Mouse (Mus musculus) midbrain, embryonic 11.5 days (tissue): ENCODE measurements around the gene Comp. TPM values are rescaled to one million over a fixed set of nuclear protein-coding genes. Genes with fewer than 3 reads are reported as not detected.

Experiments
- ATAC-seq: fragments of 200-750 bp; cut with Nextera tagmentation; 2 replicates; pipeline ENCODE4 v1.8.0; 2017; ENCODE audit warnings: moderate TSS enrichment, moderate library complexity; ENCODE audit not compliant: low FRiP score
- DNase-seq: peaks from one replicate; pipeline ENCODE4 v3.0.0; 2015; ENCODE audit warnings: low spot score; ENCODE audit errors: missing footprints
- H3K27ac ChIP-seq: fragments of 300-500 bp; sonication (generic); 2 replicates; pipeline ENCODE4 v1.5.1; 2014; ENCODE audit warnings: low read depth, low read length
- H3K27me3 ChIP-seq: fragments of 300-500 bp; sonication (generic); 2 replicates; pipeline ENCODE4 v1.6.1; 2014; ENCODE audit warnings: mild to moderate bottlenecking, low read length, moderate library complexity, mixed read lengths; ENCODE audit not compliant: control insufficient read depth, insufficient read depth
- H3K36me3 ChIP-seq: fragments of 300-500 bp; sonication (generic); 2 replicates; pipeline ENCODE4 v1.6.1; 2014; ENCODE audit warnings: mild to moderate bottlenecking, low read length, moderate library complexity, mixed read lengths; ENCODE audit not compliant: control insufficient read depth, insufficient read depth
- H3K4me1 ChIP-seq: fragments of 300-500 bp; sonication (generic); 2 replicates; pipeline ENCODE4 v1.6.1; 2014; ENCODE audit warnings: low read length; ENCODE audit not compliant: control insufficient read depth, insufficient read depth
- H3K4me2 ChIP-seq: fragments of 300-500 bp; sonication (generic); 2 replicates; pipeline ENCODE4 v1.6.1; 2014; ENCODE audit warnings: mild to moderate bottlenecking, moderate library complexity
- H3K4me3 ChIP-seq: fragments of 300-500 bp; sonication (generic); 2 replicates; pipeline ENCODE4 v1.5.1; 2014; ENCODE audit warnings: low read depth, low read length
- H3K9ac ChIP-seq: fragments of 300-500 bp; sonication (generic); 2 replicates; pipeline ENCODE4 v1.6.1; 2014; ENCODE audit warnings: low read length
- H3K9me3 ChIP-seq: fragments of 300-500 bp; sonication (generic); 2 replicates; pipeline ENCODE4 v1.6.1; 2016; ENCODE audit warnings: low read length; ENCODE audit not compliant: control insufficient read depth
- WGBS: fragments of 180-500 bp; shearing (Covaris S2); extraction: QIAGEN DNeasy Blood & Tissue Kit; methylation state at CpG from one replicate; pipeline ENCODE4 v1.1.7; 2014; 5-methylcytosine and 5-hydroxymethylcytosine counted together
- polyA plus RNA-seq: library from polyadenylated mRNA; unstranded; fragments of >200 nt; fragmentation: Nextera tagmentation; extraction: Ambion mirVana; gene quantifications from 2 replicates; pipeline ENCODE4 v1.2.1, GENCODE M21; 2014

Comp gene
- polyA plus RNA-seq, 1 experiment from 2014 or later: not detected

DNA sequence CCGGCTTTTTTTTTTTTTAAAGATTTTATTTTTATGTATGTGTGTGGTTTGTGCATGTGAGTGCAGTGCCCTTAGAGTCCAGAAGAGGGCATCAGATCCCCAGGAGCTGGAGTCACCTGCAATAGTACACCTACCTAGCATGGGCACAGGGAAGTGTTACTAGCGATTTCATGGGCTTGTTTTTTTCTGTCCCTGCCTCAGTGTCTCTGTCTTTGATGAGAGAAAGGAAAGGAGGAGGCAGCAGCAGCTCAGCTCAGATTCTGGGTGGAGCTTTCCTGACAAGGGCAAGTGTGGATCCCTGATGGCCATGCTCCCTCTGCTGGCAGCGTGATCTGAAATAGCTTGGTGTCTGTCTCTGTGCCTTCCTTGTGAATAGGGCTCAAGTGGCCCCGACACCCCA, 12.6 kb upstream of the Comp start:
- DNase-seq (no peak), ATAC-seq (no peak)
- Histone ChIP-seq H3K9ac (no peak overlapping the region), H3K9me3 (no peaks in the 10 kb centered on the region), H3K36me3 (no peaks in the 10 kb centered on the region), H3K27ac (no peak overlapping the region), H3K4me1 (no peaks in the 10 kb centered on the region), H3K4me2 (no peak overlapping the region), H3K4me3 (no peak overlapping the region), H3K27me3 (no peaks in the 10 kb centered on the region)
- 51% methylated on average over 4 of the region's 4 CpGs for WGBS

DNA sequence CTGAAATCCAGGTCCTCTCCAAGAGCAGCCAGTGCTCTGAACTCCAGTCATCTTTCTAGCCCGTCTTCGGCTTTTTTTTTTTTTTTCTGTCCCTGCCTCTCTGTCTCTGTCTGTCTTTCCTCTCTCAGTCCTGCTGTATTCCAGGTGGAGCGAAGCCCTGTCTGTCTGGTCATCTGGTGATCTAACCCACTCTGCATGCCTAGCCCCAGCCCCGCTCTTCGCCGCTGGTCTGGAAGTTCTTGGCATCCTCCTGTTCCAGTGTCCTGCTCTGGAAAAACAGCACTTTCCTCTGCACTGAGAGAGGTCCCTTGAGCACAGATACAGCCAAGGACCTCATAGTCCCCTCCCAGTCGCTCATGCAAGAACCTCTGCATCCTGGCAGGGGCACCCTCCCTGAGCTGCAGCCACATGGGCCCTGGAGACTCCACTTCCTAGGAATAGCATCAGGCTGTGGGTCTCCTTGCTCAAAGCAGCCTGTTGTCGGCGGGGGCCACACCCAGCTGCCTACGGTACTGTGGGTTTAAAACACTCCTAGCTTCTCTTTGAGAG, 11.8 kb upstream of the Comp start:
- Histone ChIP-seq H3K27me3 (no peaks in the 10 kb centered on the region), H3K9ac (no peak overlapping the region), H3K27ac (no peak overlapping the region), H3K4me1 (no peaks in the 10 kb centered on the region), H3K4me2 (no peak overlapping the region), H3K4me3 (no peak overlapping the region), H3K9me3 (no peaks in the 10 kb centered on the region), H3K36me3 (no peaks in the 10 kb centered on the region)
- WGBS: 80% methylated on average over 10 of the region's 10 CpGs
- DNase-seq (no peak), ATAC-seq (no peak)

DNA sequence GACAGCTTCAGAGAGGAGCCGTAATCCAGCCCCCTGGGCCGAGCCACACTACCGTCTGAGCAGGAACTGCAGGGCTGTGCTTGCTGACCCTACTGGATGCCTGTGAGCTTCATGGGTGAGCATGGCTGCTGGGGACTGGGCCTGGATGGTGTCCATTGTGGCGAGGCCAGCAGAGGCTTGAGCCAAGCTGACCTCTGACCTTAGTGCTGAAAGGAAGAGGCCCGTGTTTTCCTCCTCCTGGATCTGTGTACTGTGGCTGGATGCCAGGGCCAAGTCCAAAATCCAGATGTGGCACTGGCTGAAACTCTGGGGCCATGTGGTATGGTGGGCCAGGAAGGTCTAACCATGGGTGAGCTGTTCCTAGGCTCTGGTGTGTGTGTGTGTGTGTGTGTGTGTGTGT, 9.3 kb upstream of the Comp start:
- ATAC-seq (no peak), DNase-seq (no peak)
- no peak overlapping the region for H3K27ac ChIP-seq
- H3K27me3 ChIP-seq: no peaks in the 10 kb centered on the region
- no peak overlapping the region for H3K9ac ChIP-seq
- WGBS: 22% methylated on average over 5 of the region's 5 CpGs
- H3K36me3 ChIP-seq: no peaks in the 10 kb centered on the region
- no peak overlapping the region for H3K4me3 ChIP-seq
- H3K4me2 ChIP-seq: no peak overlapping the region
- H3K4me1 ChIP-seq: no peaks in the 10 kb centered on the region
- no peaks in the 10 kb centered on the region for H3K9me3 ChIP-seq

DNA sequence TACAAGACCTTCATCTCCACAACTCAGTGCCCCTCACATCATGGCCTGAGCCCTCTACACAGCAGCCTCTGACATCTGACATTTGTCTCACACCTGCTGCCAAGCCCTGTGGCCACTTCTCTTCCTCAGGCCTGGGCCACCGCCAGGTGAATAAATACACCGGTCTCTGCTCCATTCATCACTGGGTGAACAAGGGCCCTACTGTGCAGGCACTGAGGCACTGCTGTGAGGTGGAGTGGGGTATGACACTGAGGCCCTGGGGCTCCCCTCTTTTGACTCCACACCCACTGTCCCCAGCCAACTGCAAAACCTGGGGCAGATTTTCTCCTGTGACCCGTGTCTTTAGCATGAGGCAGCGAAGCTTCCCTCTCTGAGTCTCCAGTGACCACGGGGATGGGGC, 6.8 kb upstream of the Comp start:
- DNase-seq (no peak), ATAC-seq (no peak)
- H3K9ac ChIP-seq: no peak overlapping the region
- H3K36me3 ChIP-seq: no peaks in the 10 kb centered on the region
- no peak overlapping the region for H3K27ac ChIP-seq
- H3K4me1 ChIP-seq: no peaks in the 10 kb centered on the region
- WGBS: 67% methylated on average over 5 of the region's 5 CpGs
- H3K4me3 ChIP-seq: no peak overlapping the region
- no peaks in the 10 kb centered on the region for H3K9me3 ChIP-seq
- H3K4me2 ChIP-seq: no peak overlapping the region
- peaks cover 3% of the 10 kb centered on the region; the same call in 1 of the 2 replicates for H3K27me3 ChIP-seq

DNA sequence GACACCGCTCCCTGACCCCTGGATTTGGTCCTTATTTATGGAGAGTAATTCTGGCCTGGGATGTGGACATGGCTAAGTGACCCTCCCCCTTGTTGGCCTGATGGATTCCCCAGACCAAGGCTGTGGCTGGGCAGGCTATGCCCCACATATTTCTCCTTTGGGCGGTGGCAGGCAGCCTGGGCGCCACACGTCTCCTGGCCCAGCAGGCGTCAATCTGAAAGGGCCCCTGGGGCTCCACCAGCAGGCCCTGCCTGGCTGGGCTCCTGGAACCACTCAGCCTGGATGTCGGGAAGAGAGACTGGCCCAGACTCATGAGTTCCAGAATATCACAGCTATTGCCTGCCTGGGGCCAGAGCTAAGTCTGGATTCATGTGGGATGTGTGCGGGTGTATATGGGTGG, 2.9 kb upstream of the Comp start:
- no peak overlapping the region for H3K4me3 ChIP-seq
- no peaks in the 10 kb centered on the region for H3K9me3 ChIP-seq
- 77% methylated on average over 7 of the region's 7 CpGs for WGBS
- peaks cover 8% of the 10 kb centered on the region for H3K4me1 ChIP-seq
- no peak overlapping the region for H3K27ac ChIP-seq
- DNase-seq: no peak
- peaks cover 42% of the 10 kb centered on the region for H3K27me3 ChIP-seq
- no peak for ATAC-seq
- H3K4me2 ChIP-seq: no peak overlapping the region
- no peak overlapping the region for H3K9ac ChIP-seq
- H3K36me3 ChIP-seq: no peaks in the 10 kb centered on the region

DNA sequence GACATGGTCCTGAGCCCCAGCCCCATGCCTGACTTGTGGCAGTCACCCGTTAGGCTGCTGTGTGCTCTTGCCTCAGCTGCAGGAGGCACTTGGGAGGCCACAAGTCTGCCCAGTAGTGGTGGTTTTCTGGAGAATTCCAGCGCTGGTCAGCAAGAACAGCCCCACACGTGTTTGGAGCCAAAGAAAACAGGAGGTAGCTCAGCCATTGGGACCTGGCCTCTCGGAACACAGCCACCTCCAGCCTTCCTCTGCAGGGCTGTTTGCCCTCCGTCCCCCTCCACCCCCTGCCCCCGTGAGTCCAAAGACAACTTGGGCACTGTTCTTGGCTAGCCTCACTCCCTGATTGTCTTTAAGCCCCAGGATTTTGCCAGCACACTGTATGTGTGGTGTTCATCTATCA, 1.4 kb upstream of the Comp start:
- 37% methylated on average over 6 of the region's 6 CpGs for WGBS
- H3K9me3 ChIP-seq: no peaks in the 10 kb centered on the region
- H3K27me3 ChIP-seq: peaks cover 56% of the 10 kb centered on the region
- no peaks in the 10 kb centered on the region for H3K36me3 ChIP-seq
- H3K9ac ChIP-seq: no peak overlapping the region
- H3K4me2 ChIP-seq: no peak overlapping the region
- H3K4me1 ChIP-seq: peaks cover 8% of the 10 kb centered on the region
- no peak overlapping the region for H3K4me3 ChIP-seq
- ATAC-seq (no peak), DNase-seq (no peak)
- no peak overlapping the region for H3K27ac ChIP-seq

DNA sequence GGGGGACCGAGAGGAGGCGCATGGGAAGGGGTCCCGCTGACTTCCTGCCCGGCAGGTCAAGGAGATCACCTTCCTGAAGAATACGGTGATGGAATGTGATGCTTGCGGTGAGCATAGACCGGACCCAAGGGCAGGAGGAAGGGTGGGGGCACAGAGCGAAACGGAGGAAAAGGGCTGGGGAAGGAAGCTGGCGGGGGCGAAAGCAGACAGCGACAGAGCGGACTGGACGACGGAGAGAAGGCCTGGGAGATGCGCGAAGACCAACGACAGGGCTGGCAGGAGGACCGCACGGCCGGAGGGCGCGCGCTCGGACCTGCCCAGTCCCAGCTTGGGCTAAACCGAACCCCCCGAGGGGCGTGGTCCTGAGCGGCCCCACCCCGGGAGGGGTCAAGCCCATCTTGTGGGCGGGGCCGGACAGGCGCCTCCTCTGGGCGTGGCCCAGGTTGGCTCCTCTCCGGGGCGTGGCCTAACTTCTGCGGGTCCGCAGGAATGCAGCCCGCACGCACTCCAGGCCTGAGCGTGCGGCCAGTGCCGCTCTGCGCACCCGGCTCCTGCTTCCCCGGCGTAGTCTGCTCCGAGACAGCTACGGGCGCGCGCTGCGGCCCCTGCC, 1.1 kb downstream of the Comp start:
- Histone ChIP-seq H3K27me3 (peaks cover 70% of the 10 kb centered on the region), H3K4me1 (peaks cover 8% of the 10 kb centered on the region), H3K9ac (no peak overlapping the region), H3K4me2 (peak overlapping the region; percentile 27), H3K9me3 (no peaks in the 10 kb centered on the region), H3K27ac (no peak overlapping the region), H3K4me3 (peak overlapping the region; percentile 7), H3K36me3 (no peaks in the 10 kb centered on the region)
- WGBS: under 1% methylated on average over 52 of the region's 53 CpGs
- DNase-seq (peak; percentile 92), ATAC-seq (peak; percentile 71)

DNA sequence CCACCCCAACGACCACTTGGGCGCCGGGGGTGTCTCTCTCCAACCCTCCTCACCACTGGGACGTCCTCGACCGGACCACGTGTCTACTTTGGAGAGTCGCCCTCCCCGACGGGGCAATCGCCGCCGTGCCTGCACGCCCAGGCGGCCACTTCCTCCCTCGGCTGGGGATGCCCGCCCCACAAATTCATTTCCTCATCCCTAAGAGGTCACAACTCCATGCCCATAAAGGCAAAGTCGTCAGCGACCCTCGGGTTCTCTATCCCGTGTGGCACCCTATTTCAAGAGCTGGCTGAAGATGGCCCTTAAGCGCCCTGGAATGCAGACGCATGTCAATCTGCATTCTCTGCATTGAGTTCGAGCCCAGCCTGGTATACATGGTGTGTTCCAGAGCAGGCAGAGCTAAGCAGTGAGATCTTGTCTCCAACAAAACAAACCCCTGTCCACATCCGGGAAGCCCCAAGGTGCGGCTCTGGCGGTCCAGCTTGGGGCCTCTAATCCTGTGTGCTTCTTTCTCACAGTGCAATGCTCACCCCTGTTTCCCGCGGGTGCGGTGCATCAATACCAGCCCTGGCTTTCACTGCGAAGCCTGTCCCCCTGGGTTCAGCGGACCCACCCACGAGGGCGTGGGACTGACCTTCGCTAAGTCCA, 2.0 kb downstream of the Comp start:
- peaks cover 8% of the 10 kb centered on the region for H3K4me1 ChIP-seq
- no peak overlapping the region for H3K27ac ChIP-seq
- H3K4me2 ChIP-seq: no peak overlapping the region
- H3K4me3 ChIP-seq: no peak overlapping the region; the same call in 1 of the 2 replicates
- peak; percentile 90 for DNase-seq
- peaks cover 70% of the 10 kb centered on the region for H3K27me3 ChIP-seq
- no peak overlapping the region for H3K9ac ChIP-seq
- no peaks in the 10 kb centered on the region for H3K9me3 ChIP-seq
- H3K36me3 ChIP-seq: no peaks in the 10 kb centered on the region
- ATAC-seq: no peak
- WGBS: 6% methylated on average over 35 of the region's 35 CpGs

DNA sequence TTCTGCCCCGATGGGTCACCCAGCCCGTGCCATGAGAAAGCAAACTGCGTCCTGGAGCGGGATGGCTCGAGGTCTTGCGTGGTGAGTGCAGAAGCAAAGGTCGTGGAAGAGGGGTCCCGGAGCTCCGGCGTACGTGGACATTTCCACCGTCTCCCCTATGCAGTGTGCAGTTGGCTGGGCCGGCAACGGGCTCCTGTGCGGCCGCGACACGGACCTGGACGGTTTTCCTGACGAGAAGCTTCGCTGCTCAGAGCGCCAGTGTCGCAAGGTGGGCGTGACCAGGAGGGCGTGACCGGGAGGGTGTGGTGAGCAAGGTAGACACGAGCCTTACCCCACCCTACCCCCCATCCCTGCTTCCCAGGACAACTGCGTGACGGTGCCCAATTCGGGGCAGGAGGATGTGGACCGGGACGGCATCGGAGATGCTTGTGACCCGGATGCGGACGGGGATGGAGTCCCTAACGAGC, 3.0 kb downstream of the Comp start:
- Histone ChIP-seq H3K4me2 (no peak overlapping the region), H3K4me1 (peaks cover 8% of the 10 kb centered on the region), H3K9ac (no peak overlapping the region), H3K27me3 (peaks cover 70% of the 10 kb centered on the region), H3K36me3 (no peaks in the 10 kb centered on the region), H3K9me3 (no peaks in the 10 kb centered on the region), H3K4me3 (0 out of 2 replicates have a peak overlapping the region, but pooled peaks have one; percentile 3), H3K27ac (no peak overlapping the region)
- 8% methylated on average over 37 of the region's 37 CpGs for WGBS
- DNase-seq: peak; percentile 89
- ATAC-seq: no peak
